Mouse (Mus musculus) ovary, adult 18-20 months (tissue): Measurements from ENCODE around the gene Skil.
"Not testable (repeated sequence)": the region's sequence is repeated elsewhere in the genome, so short reads cannot be mapped to it uniquely, and the experiment has no call there.

Experiments used
- DNase-seq: peaks from one replicate; pipeline ENCODE4 v3.0.0; 2022; ENCODE audit warnings: low spot score, mixed read lengths

The Skil gene

DNA sequence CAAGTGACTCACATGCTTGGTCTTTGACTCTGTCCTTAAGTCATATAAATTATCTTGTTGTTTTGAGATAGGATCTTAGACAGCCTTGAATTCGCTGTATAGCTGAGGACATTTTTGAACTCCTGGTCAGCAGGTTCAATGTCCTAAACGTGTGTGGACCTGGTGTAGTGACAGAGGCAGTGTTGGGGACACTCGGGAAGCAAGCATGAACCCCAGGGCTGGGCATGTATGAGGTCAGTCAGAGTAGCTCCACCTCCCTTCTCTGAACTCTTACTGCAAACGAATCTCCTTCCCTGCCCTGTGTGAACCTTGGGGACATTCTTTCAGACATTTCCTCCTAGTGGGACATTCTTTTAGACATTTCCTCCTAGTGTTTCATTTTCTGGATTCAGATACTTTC lies 34.9 kb downstream of the Skil start:
- no peak for DNase-seq

DNA sequence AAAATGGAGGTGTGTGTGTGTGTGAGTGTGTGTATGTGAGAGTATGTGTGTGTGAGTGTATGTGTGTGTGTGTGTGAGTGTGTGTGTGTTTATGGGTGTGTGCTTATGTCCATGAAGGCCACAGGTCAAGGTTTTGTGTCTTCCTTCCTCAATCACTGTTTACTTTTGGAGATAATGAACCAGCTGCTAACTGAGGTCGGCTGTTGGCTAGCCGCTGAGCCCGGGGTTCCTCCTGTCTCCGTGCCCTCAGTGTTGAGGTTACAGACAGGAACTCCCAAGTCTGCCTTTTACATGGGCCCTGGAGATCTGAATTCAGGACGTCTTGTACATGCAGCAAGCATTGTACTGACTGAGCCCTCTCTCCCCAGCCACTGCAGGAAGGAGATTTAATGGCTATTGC lies 38.8 kb downstream of the Skil start:
- DNase-seq: peak; percentile 44

DNA sequence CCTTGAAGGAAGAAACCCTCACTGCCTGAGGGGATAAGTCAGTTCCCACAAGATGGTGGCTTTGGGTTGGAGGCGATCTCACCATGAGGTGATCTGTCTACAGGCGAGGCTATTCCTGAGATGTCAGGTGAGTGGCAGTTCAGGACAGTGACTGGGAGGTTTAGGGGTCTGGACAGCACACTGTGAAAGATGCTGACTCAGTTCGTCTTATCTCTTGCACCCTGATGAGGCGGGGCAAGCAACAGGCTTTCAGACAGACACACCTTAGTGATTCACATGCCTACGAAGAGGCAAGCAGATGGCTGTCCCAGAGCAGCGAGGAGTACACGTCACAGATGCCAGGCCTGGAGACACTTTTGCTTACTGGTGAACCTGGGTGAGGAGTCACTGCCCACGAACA lies 39.4 kb downstream of the Skil start:
- DNase-seq: no peak

DNA sequence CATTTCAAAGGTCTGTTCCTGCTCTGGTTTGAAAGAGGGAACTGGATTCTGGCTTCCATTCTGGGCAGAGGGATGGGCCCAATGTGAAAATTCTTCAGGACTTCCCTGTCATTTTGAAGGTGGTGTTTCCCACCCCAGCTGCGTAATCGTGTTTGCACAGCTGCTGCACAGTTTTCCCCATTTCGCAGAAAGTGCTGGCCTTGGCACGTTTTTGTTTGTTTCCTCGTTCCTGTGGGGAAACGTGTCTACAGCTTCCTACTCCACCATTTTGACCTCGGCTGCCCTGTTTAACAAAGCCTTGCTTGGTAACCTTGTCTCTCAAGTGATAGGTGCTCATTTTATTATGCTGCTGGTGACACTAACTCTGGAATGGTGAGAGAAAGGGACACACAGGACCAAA lies 39.8 kb downstream of the Skil start:
- no peak for DNase-seq

DNA sequence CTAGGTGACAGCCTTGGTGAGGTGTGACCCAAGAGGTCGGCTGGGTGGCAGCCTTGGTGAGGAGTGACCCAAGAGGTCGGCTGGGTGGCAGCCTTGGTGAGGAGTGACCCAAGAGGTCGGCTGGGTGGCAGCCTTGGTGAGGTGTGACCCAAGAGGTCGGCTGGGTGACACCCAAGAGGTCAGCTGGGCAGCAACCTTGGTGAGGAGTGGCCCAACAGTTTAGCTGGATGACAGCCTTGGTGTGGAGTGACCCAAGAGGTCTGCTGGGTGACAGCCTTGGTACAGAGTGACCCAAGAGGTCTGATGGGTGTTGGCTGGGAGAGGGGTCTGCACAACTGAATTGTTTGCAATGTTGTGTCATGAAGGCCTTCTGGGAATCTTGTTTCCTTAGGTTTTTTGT lies 41.7 kb downstream of the Skil start:
- DNase-seq: not testable (repeated sequence)

DNA sequence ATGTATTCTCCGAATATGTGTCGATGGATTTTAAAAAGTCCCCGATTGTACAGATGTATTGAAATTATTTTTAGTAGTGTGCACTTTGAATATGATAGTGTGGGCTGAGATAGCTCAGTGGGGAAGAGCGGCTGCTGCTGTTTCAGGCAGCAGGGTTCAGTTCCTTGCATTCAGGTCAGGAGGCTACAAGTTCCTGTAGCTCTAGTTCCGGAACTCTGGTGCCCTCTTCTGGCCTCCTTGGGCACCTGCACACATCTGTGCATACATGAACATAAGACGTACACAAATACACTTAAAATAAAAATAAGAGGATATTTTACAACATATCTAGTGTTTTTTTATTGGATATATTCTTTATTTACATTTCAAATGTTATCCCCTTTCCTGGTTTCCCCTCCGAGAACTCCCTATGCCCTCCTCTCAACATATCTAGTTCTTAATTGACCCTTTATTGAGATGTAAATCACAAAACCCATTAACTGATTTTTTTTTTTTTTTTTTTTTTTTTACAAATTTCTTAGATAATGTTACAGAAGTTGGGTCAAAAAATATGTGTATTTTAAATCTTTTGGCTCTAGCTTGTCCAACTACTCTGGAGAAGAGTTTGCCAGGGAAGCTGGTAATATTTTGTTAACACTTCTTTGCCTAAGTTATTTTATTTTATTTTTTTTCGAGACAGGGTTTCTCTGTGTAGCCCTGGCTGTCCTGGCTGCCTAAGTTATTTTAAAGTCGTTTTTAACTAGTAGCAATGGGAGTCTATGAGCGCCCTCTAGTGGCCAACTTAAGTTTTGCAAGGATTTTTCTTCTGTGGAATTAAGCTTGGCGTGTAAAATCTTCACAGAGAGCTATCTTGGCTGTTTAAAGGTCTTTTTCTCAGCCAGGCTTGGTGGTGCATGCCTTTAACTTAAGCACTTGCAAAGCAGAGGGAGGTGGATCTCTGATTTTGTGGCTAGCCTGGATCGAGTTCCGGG lies 43.9 kb downstream of the Skil start:
- DNase-seq: no peak

DNA sequence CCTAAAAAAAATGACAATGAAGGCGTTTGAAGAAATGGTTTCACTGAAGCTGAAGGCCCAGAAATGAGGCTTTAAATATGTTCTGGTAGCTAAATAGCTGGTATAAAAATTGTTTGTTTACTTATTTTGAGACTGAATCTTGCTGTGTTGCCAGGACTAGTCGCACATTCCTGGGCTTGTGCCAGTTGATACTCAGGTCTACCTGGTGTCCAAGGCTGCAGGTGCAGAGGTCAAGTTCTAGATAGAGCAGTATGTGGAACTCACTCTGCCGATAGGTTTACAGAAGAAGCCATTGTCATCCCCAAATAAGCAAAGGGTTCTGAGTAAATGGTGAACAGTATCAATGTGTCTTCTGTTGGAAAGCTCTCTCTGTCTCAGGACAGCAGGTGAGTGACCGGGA lies 46.8 kb downstream of the Skil start:
- no peak for DNase-seq

DNA sequence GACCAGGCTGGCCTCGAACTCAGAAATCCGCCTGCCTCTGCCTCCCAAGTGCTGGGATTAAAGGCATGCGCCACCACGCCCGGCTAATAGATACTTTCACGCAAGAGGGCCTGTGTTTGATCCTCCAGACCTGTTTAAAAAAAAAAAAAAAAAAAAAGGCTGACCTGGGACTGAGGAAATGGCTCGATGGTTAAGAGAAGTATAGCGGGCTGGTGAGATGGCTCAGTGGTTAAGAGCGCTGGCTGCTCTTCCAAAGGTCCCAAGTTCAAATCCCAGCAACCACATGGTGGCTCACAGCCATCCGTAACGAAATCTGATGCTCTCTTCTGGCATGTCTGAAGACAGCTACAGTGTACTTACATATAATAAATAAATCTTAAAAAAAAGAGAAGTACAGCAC lies 50.4 kb downstream of the Skil start:
- DNase-seq: not testable (repeated sequence)

DNA sequence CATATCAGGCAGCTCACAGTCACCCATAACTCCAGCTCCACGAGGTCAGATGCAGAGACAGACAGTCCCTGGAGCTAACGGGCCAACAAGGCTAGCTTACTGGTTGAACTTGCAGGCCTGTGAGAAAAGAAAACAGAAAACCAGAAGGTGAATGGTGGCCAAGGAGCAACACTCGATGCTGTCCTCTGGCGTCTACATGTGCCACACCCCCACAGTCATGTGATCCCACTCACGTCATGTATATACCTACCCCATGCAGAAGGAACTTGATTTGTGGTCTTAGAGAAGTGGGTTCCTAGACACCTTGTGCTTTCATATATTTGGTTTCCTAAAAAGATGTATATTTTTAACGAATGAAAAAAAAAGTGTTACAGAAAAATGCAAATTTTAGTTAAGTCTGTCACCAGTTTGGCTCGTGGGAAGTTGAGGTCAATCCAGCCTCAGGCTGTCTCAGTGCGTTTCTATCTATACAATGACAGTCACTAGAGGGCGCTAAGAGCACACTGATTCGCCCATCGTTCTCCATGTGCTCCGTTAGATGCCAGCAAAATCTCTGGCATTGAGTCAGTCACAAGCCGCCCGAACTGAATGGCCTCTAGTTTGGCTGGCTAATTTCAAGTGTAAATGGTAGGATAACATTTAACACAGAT lies 50.9 kb downstream of the Skil start:
- DNase-seq: peak; percentile 47

DNA sequence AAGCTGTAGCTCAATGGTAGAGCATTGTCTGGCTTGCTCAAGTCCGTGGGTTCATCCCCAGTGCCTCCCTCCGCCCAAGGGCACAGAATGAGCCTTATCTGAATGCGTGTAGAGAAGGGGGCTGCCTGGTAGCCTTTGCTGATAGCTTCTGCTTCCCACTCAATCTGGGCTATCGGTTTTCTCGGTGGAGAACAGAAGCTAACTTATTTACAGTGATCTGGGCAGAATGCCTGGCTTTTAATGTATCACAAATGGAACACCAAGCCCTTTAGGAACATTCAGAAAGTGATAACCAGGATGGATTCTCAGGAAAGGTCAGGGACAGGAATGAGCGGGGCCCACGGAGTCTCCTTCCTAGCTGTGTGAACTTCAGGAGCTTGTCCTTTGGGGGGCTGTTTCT lies 53.7 kb downstream of the Skil start:
- no peak for DNase-seq

DNA sequence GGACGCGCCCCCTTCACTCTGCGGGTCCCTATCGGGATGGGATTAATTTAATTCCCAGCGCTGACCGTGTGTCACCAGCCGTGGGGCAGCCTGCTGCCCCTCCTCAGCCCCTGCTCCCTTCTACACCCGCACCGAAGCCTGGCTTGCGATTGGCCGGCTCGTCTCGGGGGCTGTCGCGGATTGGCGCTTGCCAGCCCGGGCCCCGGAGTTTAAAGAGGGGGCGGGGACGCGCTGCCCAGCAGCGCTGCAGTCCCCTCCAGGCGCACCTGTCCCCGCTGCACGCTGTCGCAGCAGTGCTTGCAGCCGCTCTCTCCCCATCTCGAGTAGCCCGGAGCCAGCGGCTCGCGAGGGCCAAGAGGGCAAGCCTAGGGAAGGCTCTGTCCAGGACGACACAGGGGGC lies 54.8 kb downstream of the Skil start, which contains the start of gene Cldn11:
Gene Cldn11, plus strand, starts transcription at position 215 of the 400 bp plus-strand sequence.
- peak; percentile 58 for DNase-seq

DNA sequence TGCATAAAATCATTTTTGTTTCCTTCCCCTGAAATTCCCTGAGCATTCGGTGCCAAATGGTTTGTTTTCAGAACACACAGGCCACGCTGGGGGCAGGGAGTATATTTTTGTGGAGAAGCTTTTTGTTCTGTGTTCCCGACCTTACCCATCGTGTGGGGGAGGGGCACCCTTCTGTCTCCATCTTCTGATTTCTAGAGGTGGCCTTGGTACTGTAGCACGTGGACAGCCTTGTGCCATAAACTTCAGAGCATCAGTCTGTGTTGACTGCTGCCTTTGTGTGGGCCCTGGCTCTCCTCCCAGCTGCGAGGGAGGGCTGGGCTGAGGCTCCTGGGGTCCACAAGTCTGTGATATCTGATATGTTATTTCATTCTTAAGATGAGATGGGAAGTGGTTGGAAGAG lies 57.2 kb downstream of the Skil start:
- DNase-seq: peak; percentile 76

DNA sequence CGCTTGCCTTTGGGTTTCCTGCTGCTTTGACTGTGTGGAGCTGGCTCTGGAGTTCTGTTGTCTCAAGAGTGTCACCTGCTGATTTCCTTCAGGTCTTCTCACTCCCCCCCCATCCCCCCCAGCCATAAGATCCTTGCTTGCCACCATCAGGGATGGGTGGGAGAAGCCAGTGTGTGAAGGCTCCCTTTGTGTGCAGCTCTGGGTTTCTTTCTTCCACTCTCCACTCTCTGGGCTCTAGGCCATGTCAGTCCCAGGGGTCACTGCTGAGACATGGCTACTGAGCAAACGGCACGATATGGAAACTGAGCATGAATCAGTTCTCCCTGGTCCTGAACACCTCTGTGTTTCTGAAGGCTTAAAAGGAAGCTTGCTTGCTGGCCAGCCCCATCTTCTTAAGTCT lies 61.3 kb downstream of the Skil start:
- no peak for DNase-seq

DNA sequence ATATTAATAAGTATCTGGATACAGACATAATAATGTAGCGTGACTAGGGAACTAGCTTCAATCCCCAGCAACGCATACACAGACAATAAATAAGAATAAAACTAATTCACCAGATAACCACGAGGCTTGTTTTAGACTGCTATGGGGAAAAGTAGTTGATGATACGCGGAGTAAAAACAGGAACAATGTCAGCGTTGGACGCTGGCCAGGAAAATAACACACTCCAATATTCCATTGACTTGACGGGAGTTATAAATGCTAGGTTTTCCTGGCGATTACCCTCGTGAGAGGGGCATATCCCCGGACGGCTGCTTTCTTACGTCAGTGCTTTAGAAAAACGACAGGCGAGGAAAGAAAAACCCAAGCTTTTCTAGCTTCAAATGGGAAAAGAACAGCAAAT lies 62.9 kb downstream of the Skil start:
- DNase-seq: no peak

DNA sequence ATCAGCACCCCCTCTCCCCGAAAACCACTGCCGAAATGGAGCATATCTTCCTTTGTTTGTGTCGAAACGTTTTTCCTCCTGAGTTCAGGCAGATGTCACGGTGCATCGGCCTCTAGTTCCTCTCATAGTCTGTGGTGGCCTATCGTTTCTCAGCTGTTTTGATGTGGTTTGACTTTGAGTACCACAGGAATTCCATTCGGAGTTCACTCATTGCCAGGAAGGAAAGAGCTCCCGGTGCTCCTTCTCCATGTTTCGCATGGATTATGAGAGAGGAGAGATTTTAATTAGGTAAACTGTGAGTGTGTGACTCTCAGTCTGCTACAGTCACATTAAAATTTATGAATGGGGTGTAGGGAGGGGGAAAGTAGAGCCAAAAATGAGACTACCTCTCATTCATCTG lies 65.2 kb downstream of the Skil start:
- no peak for DNase-seq

DNA sequence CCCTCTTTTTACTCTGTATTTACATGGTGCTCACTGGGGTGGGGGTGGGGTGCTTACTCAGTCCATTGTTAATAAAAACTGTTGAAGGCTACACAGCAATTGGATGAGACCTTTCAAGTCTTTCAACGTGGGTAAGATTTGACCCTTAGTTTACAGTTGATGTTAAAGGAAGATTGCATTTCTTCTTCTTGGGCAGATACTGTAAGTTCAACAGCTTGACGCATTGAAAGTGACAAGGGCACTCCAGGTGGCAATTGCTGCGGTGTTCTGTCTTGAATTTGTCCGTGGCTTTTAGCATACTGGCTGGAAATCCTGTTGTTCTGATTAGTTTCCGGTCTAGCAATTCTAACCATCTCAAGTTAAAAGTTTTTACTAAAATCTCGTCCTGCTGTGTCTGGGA lies 66.5 kb downstream of the Skil start:
- no peak for DNase-seq

DNA sequence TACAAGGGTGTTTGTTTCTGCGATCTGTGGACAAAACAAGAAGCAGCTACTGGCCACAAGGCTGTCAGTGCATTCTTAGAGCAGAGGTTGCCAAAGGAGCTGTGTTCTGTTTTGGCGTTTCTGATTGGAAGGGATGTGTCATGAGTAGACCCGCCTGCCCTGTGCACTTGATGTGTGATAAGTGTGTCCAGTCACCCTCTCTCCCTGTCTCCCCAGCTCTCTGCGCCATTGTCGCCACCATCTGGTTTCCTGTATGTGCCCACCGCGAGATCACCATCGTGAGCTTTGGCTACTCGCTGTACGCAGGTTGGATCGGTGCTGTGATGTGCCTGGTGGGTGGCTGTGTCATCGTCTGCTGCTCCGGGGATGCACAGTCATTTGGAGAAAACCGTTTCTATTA lies 68.0 kb downstream of the Skil start:
- no peak for DNase-seq

DNA sequence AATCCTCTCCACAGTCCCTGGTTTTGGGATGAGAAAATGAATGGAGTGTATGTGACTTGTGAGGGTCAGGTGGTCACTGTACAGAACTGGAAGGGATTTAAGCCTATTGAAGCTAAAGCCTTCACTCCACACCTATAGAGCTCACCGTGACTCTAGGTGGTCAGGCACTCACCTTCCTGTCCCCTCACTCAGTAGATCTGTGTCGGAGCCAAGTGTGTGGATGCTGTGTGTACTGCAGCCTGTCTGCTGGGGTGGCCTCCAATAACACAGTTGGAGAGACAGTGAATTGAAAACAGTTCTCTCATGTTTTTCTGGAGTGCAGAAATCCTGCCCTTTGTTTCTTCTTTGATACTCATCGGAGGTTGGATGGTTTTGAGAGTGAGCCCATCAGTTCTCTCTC lies 70.9 kb downstream of the Skil start:
- no peak for DNase-seq

DNA sequence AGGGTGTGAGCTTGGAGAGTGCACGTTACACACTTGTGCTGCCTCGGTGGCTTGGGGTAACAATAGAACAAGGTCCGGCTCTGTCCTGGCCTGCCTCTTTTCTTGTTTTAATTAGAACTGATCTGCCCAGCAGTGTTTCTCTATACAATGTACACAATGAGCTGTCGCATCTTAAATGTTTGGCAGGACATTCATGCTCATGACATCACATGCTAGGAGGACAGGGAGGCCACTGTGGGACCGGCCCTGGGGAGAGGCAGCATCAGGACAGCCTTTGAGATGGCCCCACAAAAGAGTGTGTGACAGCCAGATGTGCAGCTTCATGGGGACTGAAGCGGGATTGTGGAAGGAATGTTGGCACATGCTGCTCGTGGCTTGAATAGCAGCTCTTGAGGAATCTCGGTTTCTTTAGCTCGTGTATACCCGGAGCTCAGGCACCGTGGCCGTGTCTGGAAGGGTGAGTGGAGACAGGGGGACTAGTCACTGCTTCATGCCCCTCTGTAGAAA lies 71.6 kb downstream of the Skil start:
- DNase-seq: no peak
